Mouse (Mus musculus) central nervous system, embryonic 14 days (tissue): ENCODE data around the gene Bsph1. TPM values are rescaled to one million over a fixed set of nuclear protein-coding genes. Genes with fewer than 3 reads are reported as not detected.

Experiments
- polyA plus RNA-seq: library from polyadenylated mRNA; depleted of rRNA; stranded (reverse); fragments of >200 nt; gene quantifications from 2 replicates; pipeline ENCODE4 v1.2.3, GENCODE M21; 2012; rRNA removed

Gene Bsph1
- polyA plus RNA-seq: not detected in 2 replicates

GRCm38 (mm10) chr7:13450541-13450940 is at the start of gene Bsph1:
Gene Bsph1, plus strand, starts transcription at chr7:13450841.

Other genes starting within 250 kb of the Bsph1 start
- gene Vmn1r89, start 237.8 kb upstream of the Bsph1 start, polyA plus RNA-seq: not detected in 2 replicates
- gene Lig1, start 173.6 kb upstream of the Bsph1 start, polyA plus RNA-seq: 51.7 and 54.3 TPM in 2 replicates
- 12.1 and 12.5 TPM in 2 replicates for gene Zswim9, start 172.1 kb upstream of the Bsph1 start, polyA plus RNA-seq
- gene Pla2g4c, start 126.2 kb upstream of the Bsph1 start, polyA plus RNA-seq: 2.4 and 3.3 TPM in 2 replicates
- 0.11 and 0.34 TPM in 2 replicates for gene Cabp5, start 52.7 kb upstream of the Bsph1 start, polyA plus RNA-seq
- not detected in 2 replicates for gene Bsph2, start 120.2 kb downstream of the Bsph1 start, polyA plus RNA-seq
- not detected in 2 replicates for gene Sult2a5, start 173.1 kb downstream of the Bsph1 start, polyA plus RNA-seq